Mouse (Mus musculus) liver, postnatal 0 days (tissue): Measurements from ENCODE around the gene Bahcc1.

Source experiments
- CTCF ChIP-seq: sonication (generic); IDR thresholded peaks from 2 replicates; pipeline ENCODE4 v1.5.1; 2016; ENCODE audit warnings: antibody characterized with exemption, low read depth
- EP300 ChIP-seq: IDR thresholded peaks from 2 replicates; pipeline ENCODE4 v1.6.1; 2016; ENCODE audit warnings: antibody characterized with exemption, low read depth, mild to moderate bottlenecking

- TF ChIP-seq CTCF = no peak
- no peak for TF ChIP-seq EP300
These were observed 10.2 kb downstream of the Bahcc1 start for GRCm38 (mm10) chr11:120242726-120243530.
